Mouse (Mus musculus) A20 (cell line): Measurements from ENCODE around the gene Sytl2.

ENCODE experiments used
- DNase-seq: peaks from one replicate; pipeline ENCODE4 v3.0.0-alpha.2; 2011; ENCODE audit warnings: low read depth, low spot score

The Sytl2 gene

GRCm38 (mm10) chr7:90308003-90308402 is 6.0 kb downstream of the Sytl2 start:
- no peak for DNase-seq

GRCm38 (mm10) chr7:90312151-90312883 is 10.3 kb downstream of the Sytl2 start:
- no peak for DNase-seq

GRCm38 (mm10) chr7:90313421-90313820 is 11.4 kb downstream of the Sytl2 start:
- DNase-seq, result peak; percentile 16

- no peak for DNase-seq
Observed at GRCm38 (mm10) chr7:90316823-90317222, 14.8 kb downstream of the Sytl2 start.

- DNase-seq, result no peak
Observed at GRCm38 (mm10) chr7:90319446-90319845, 17.4 kb downstream of the Sytl2 start.

GRCm38 (mm10) chr7:90320124-90320523 is 18.1 kb downstream of the Sytl2 start:
- no peak for DNase-seq

- no peak for DNase-seq
Observed at GRCm38 (mm10) chr7:90325166-90325565, 23.1 kb downstream of the Sytl2 start.

GRCm38 (mm10) chr7:90330200-90330599 is 28.1 kb downstream of the Sytl2 start:
- no peak for DNase-seq

- DNase-seq, result no peak
Observed at GRCm38 (mm10) chr7:90332483-90333065, 30.5 kb downstream of the Sytl2 start.

- DNase-seq, result no peak
Observed at GRCm38 (mm10) chr7:90334362-90334761, 32.3 kb downstream of the Sytl2 start.

- DNase-seq, result no peak
Observed at GRCm38 (mm10) chr7:90334831-90335230, 32.8 kb downstream of the Sytl2 start.

- DNase-seq, result no peak
Observed at GRCm38 (mm10) chr7:90335755-90336194, 33.7 kb downstream of the Sytl2 start.

GRCm38 (mm10) chr7:90341212-90341957 is 39.3 kb downstream of the Sytl2 start:
- DNase-seq, result no peak

- DNase-seq, result no peak
Observed at GRCm38 (mm10) chr7:90344903-90345302, 42.9 kb downstream of the Sytl2 start.

- DNase-seq, result no peak
Observed at GRCm38 (mm10) chr7:90347779-90348437, 45.9 kb downstream of the Sytl2 start.

- no peak for DNase-seq
Observed at GRCm38 (mm10) chr7:90349014-90349413, 47.0 kb downstream of the Sytl2 start.

- DNase-seq, result no peak
Observed at GRCm38 (mm10) chr7:90352183-90352582, 50.1 kb downstream of the Sytl2 start.

GRCm38 (mm10) chr7:90353488-90354228 is 51.6 kb downstream of the Sytl2 start:
- no peak for DNase-seq

GRCm38 (mm10) chr7:90354229-90354604 is 52.2 kb downstream of the Sytl2 start:
- no peak for DNase-seq

- no peak for DNase-seq
Observed at GRCm38 (mm10) chr7:90355454-90355853, 53.4 kb downstream of the Sytl2 start.

- DNase-seq, result no peak
Observed at GRCm38 (mm10) chr7:90355995-90356394, 53.9 kb downstream of the Sytl2 start.
